Mouse (Mus musculus): ENCODE measurements around the gene Ly6g6d. TPM values are rescaled to one million over a fixed set of nuclear protein-coding genes. Genes with fewer than 3 reads are reported as not detected.
A peak's percentile ranks its signal among the peaks of the same experiment; 100 is the strongest.

Ly6g6d gene
- polyA plus RNA-seq, 1 experiment, result 7.2 TPM

DNA sequence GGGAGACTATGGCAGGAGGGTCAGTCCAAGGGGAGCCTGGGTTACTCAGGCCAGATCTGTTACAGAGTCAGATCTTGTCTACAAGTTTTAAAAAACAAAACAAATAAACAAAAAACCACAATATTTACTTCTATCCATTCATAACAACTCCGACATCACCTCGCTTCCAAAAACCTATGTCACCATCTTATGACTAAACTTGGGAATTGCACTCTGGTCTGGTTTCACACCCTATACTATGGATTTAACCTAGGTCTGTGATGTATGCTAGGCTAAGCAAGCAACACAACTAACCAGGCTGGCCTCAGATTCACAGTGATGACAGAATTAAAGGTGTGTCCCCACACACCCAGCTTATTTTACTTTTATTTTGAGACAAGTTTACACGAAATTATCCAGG is 28.7 kb upstream of the Ly6g6d start:
- 58% methylated on average over 3 of the region's 3 CpGs for WGBS
- Histone ChIP-seq H3K36me3 (ENCODE audit: control insufficient read depth, insufficient read depth, low read length) (peaks cover 17% of the 10 kb centered on the region), H3K27me3 (ENCODE audit: control insufficient read depth, insufficient read depth, low read length) (no peaks in the 10 kb centered on the region), H3K4me3 (ENCODE audit: low read depth, low read length) (no peak overlapping the region), H3K4me1 (ENCODE audit: control insufficient read depth, insufficient read depth, insufficient read length, low read length) (peaks cover 11% of the 10 kb centered on the region), H3K27ac (ENCODE audit: insufficient read depth, low read depth, low read length) (no peak overlapping the region)
- no peak for TF ChIP-seq CTCF (IDR thresholded peaks at IDR 0.05; ENCODE audit: extremely low read depth, insufficient read length, insufficient replicate concordance, low read depth, low read length)
- TF ChIP-seq POLR2A (IDR thresholded peaks at IDR 0.05; ENCODE audit: low read depth, low read length), result no peak

DNA sequence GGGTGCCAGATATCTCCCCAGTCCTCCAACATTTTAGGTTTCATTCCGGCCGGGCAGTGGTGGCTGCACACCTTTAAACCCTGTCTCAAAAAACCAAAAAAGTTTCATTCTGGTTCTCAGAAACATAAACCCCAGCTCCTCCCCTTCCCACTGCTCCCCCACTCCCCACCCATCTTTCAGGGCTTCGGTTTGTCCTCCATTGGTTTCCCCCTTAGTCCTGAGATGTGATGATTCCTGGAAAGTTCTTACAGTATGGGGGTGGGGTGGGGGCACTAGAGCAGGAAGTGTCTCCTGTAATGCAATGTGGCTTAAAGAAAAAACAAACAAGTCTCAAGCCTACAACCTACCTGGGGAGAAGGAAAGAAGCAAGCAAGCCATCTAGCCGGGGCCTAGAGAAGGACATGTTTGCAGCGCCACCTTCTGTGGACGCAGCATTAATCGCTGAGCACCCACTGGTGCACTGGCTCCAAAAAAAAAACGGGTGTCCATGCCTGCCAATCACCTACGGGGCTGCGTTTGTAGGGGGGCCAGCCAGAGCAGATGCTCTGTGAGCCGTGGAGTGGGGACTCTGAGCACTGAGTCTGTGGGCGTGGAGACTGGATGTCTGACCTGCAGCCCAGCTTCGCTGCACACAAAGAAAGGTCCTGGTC is 28.0 kb upstream of the Ly6g6d start:
- 30% methylated on average over 13 of the region's 13 CpGs for WGBS
- Histone ChIP-seq H3K4me3 (ENCODE audit: low read depth, low read length) (no peak overlapping the region), H3K4me1 (ENCODE audit: control insufficient read depth, insufficient read depth, insufficient read length, low read length) (peaks cover 12% of the 10 kb centered on the region), H3K36me3 (ENCODE audit: control insufficient read depth, insufficient read depth, low read length) (peaks cover 23% of the 10 kb centered on the region), H3K27ac (ENCODE audit: insufficient read depth, low read depth, low read length) (no peak overlapping the region), H3K27me3 (ENCODE audit: control insufficient read depth, insufficient read depth, low read length) (no peaks in the 10 kb centered on the region)
- no peak for TF ChIP-seq POLR2A (IDR thresholded peaks at IDR 0.05; ENCODE audit: low read depth, low read length)
- peak; percentile 53; the same call in 1 of the 2 replicates for TF ChIP-seq CTCF (IDR thresholded peaks at IDR 0.05; ENCODE audit: extremely low read depth, insufficient read length, insufficient replicate concordance, low read depth, low read length)

GRCm38 (mm10) chr17:35104754-35105153 is 26.9 kb upstream of the Ly6g6d start:
- peaks cover 30% of the 10 kb centered on the region for H3K36me3 ChIP-seq (ENCODE audit: control insufficient read depth, insufficient read depth, low read length)
- 87% methylated on average over 6 of the region's 6 CpGs for WGBS
- no peak overlapping the region for H3K27ac ChIP-seq (ENCODE audit: insufficient read depth, low read depth, low read length)
- peaks cover 21% of the 10 kb centered on the region for H3K4me1 ChIP-seq (ENCODE audit: control insufficient read depth, insufficient read depth, insufficient read length, low read length)
- no peak overlapping the region for H3K4me3 ChIP-seq (ENCODE audit: low read depth, low read length)
- no peaks in the 10 kb centered on the region for H3K27me3 ChIP-seq (ENCODE audit: control insufficient read depth, insufficient read depth, low read length)
- TF ChIP-seq POLR2A (IDR thresholded peaks at IDR 0.05; ENCODE audit: low read depth, low read length) (no peak), CTCF (IDR thresholded peaks at IDR 0.05; ENCODE audit: extremely low read depth, insufficient read length, insufficient replicate concordance, low read depth, low read length) (no peak)

DNA sequence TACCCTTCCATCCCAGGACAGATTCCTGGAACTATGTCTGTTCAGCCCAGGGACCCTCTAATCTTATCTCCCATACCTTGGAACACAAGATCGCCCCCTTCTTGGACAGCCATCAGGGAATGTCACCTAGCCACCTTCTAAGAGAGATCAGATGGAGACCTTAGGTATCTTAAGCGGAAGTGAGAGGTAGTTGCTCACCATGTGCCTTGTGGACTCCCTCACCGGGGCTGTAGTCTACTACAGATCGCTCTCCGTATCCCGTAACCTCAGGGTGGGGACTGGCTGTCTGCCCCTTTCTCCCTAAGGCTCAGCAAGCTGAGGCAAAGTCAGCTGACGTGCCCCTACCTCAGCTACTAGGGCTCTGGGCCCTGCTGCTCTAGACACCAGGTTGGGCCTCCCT is 26.2 kb upstream of the Ly6g6d start:
- Histone ChIP-seq H3K27ac (ENCODE audit: insufficient read depth, low read depth, low read length) (no peak overlapping the region), H3K27me3 (ENCODE audit: control insufficient read depth, insufficient read depth, low read length) (no peaks in the 10 kb centered on the region), H3K4me1 (ENCODE audit: control insufficient read depth, insufficient read depth, insufficient read length, low read length) (peaks cover 24% of the 10 kb centered on the region), H3K4me3 (ENCODE audit: low read depth, low read length) (no peak overlapping the region), H3K36me3 (ENCODE audit: control insufficient read depth, insufficient read depth, low read length) (peaks cover 34% of the 10 kb centered on the region)
- 96% methylated on average over 7 of the region's 7 CpGs for WGBS
- TF ChIP-seq POLR2A (IDR thresholded peaks at IDR 0.05; ENCODE audit: low read depth, low read length) (no peak), CTCF (IDR thresholded peaks at IDR 0.05; ENCODE audit: extremely low read depth, insufficient read length, insufficient replicate concordance, low read depth, low read length) (no peak)

- Histone ChIP-seq H3K27me3 (ENCODE audit: control insufficient read depth, insufficient read depth, low read length) (no peaks in the 10 kb centered on the region), H3K4me1 (ENCODE audit: control insufficient read depth, insufficient read depth, insufficient read length, low read length) (peaks cover 24% of the 10 kb centered on the region), H3K4me3 (ENCODE audit: low read depth, low read length) (no peak overlapping the region), H3K27ac (ENCODE audit: insufficient read depth, low read depth, low read length) (peak overlapping the region; percentile 35; the same call in 1 of the 2 replicates), H3K36me3 (ENCODE audit: control insufficient read depth, insufficient read depth, low read length) (peaks cover 40% of the 10 kb centered on the region)
- 20% methylated on average over 6 of the region's 6 CpGs for WGBS
- TF ChIP-seq CTCF (IDR thresholded peaks at IDR 0.05; ENCODE audit: extremely low read depth, insufficient read length, insufficient replicate concordance, low read depth, low read length), result no peak
- TF ChIP-seq POLR2A (IDR thresholded peaks at IDR 0.05; ENCODE audit: low read depth, low read length), result no peak
Measured at GRCm38 (mm10) chr17:35103221-35103690, 25.4 kb upstream of the Ly6g6d start.

DNA sequence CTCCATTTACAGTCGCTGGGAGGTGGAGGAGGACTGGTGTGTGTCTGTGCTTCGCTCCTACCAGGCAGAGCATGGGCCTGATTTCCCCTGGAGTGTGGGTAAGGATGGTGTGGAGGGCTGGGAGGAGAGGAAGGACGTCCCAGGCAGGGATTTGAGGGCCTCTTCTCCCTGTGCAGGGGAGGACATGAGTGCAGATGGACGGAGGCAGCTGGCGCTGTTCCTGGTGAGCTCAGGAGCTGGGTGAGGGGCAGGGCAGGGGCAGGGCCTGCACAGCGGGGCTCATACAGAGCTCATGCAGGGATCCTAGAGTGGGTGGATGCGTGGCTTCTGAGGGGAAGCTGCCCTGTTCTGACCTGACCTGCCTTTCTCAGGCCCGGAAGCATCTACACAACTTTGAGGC is 24.4 kb upstream of the Ly6g6d start:
- Histone ChIP-seq H3K27ac (ENCODE audit: insufficient read depth, low read depth, low read length) (no peak overlapping the region), H3K36me3 (ENCODE audit: control insufficient read depth, insufficient read depth, low read length) (peaks cover 47% of the 10 kb centered on the region), H3K27me3 (ENCODE audit: control insufficient read depth, insufficient read depth, low read length) (no peaks in the 10 kb centered on the region), H3K4me3 (ENCODE audit: low read depth, low read length) (no peak overlapping the region), H3K4me1 (ENCODE audit: control insufficient read depth, insufficient read depth, insufficient read length, low read length) (peaks cover 24% of the 10 kb centered on the region)
- 91% methylated on average over 8 of the region's 8 CpGs for WGBS
- TF ChIP-seq CTCF (IDR thresholded peaks at IDR 0.05; ENCODE audit: extremely low read depth, insufficient read length, insufficient replicate concordance, low read depth, low read length) (no peak), POLR2A (IDR thresholded peaks at IDR 0.05; ENCODE audit: low read depth, low read length) (no peak)

DNA sequence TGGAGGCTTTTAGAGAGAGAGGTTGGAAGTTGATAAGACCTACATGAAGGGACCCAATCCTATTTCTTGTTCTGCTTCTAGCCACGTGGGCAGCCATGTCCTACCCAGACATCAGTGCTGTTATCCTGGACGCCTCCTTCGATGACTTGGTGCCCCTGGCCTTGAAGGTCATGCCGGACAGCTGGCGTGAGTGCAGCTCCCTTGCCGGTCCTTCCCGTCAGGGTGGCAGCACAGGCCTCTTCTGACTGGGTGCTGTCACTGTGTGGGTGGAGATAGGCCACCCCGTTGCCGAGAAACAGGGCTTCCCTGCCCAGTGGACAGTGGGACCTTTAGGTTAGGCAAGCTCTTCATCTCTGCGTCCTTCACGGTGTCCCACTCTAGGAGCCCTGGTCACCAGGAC is 23.3 kb upstream of the Ly6g6d start:
- Histone ChIP-seq H3K4me1 (ENCODE audit: control insufficient read depth, insufficient read depth, insufficient read length, low read length) (peaks cover 24% of the 10 kb centered on the region), H3K36me3 (ENCODE audit: control insufficient read depth, insufficient read depth, low read length) (peaks cover 55% of the 10 kb centered on the region), H3K27me3 (ENCODE audit: control insufficient read depth, insufficient read depth, low read length) (no peaks in the 10 kb centered on the region), H3K27ac (ENCODE audit: insufficient read depth, low read depth, low read length) (no peak overlapping the region), H3K4me3 (ENCODE audit: low read depth, low read length) (no peak overlapping the region)
- TF ChIP-seq POLR2A (IDR thresholded peaks at IDR 0.05; ENCODE audit: low read depth, low read length) (no peak), CTCF (IDR thresholded peaks at IDR 0.05; ENCODE audit: extremely low read depth, insufficient read length, insufficient replicate concordance, low read depth, low read length) (no peak)
- 91% methylated on average over 11 of the region's 11 CpGs for WGBS

Measured in small intestine, adult 2 months (tissue).